Mouse (Mus musculus): ENCODE measurements at regions not wholly inside any gene's neighbourhood (a gene's known extent, or its start where the extent isn't known, plus 50 kb on each side); places are given as distances from the start of the nearest gene placed in this dataset.
A peak's percentile ranks its signal among the peaks of the same experiment; 100 is the strongest.

GRCm38 (mm10) chr17:85508386-85508785 lies 105.0 kb upstream of the Six3 start:
- Histone ChIP-seq H3K4me2 (ENCODE audit: low read length) (no peak overlapping the region), H3K9me3 (ENCODE audit: control insufficient read depth, low read length) (no peaks in the 10 kb centered on the region), H3K36me3 (ENCODE audit: control insufficient read depth, insufficient read depth, low read length) (no peaks in the 10 kb centered on the region), H3K9ac (replicated peaks; ENCODE audit: low read length) (no peak overlapping the region), H3K27me3 (ENCODE audit: control insufficient read depth, insufficient read depth, low read length) (no peaks in the 10 kb centered on the region), H3K4me3 (replicated peaks; ENCODE audit: low read depth, low read length) (no peak overlapping the region), H3K4me1 (ENCODE audit: control insufficient read depth, insufficient read depth, low read length) (0 out of 2 replicates have a peak, but pooled peaks cover 2% of the 10 kb centered on the region), H3K27ac (replicated peaks; ENCODE audit: low read depth, low read length) (no peak overlapping the region)
- DNase-seq (no peak), ATAC-seq (ENCODE audit: low FRiP score, low TSS enrichment) (no peak)
- 90% methylated on average over 12 of the region's 12 CpGs for WGBS

- Histone ChIP-seq H3K4me2 (ENCODE audit: low read length) (no peak overlapping the region), H3K27ac (replicated peaks; ENCODE audit: low read depth, low read length) (no peak overlapping the region), H3K4me1 (ENCODE audit: control insufficient read depth, insufficient read depth, low read length) (no peaks in the 10 kb centered on the region), H3K9ac (replicated peaks; ENCODE audit: low read length) (no peak overlapping the region), H3K9me3 (ENCODE audit: control insufficient read depth, low read length) (no peaks in the 10 kb centered on the region), H3K4me3 (replicated peaks; ENCODE audit: low read depth, low read length) (no peak overlapping the region), H3K36me3 (ENCODE audit: control insufficient read depth, insufficient read depth, low read length) (no peaks in the 10 kb centered on the region), H3K27me3 (ENCODE audit: control insufficient read depth, insufficient read depth, low read length) (no peaks in the 10 kb centered on the region)
- 88% methylated on average over 4 of the region's 4 CpGs for WGBS
- DNase-seq = no peak
- no peak for ATAC-seq (ENCODE audit: low FRiP score, low TSS enrichment)
Measured at GRCm38 (mm10) chr17:85512971-85513370, 100.4 kb upstream of the Six3 start.

- H3K4me2 ChIP-seq (ENCODE audit: low read length) = no peak overlapping the region
- 90% methylated on average over 4 of the region's 4 CpGs for WGBS
- ATAC-seq (ENCODE audit: low FRiP score, low TSS enrichment) = no peak
Measured at GRCm38 (mm10) chr17:85513936-85514335, 99.5 kb upstream of the Six3 start.

GRCm38 (mm10) chr17:85514396-85514795 lies 99.0 kb upstream of the Six3 start:
- Histone ChIP-seq H3K4me1 (ENCODE audit: control insufficient read depth, insufficient read depth, low read length) (no peaks in the 10 kb centered on the region), H3K27ac (replicated peaks; ENCODE audit: low read depth, low read length) (no peak overlapping the region), H3K9me3 (ENCODE audit: control insufficient read depth, low read length) (no peaks in the 10 kb centered on the region), H3K36me3 (ENCODE audit: control insufficient read depth, insufficient read depth, low read length) (no peaks in the 10 kb centered on the region), H3K4me2 (ENCODE audit: low read length) (no peak overlapping the region), H3K4me3 (replicated peaks; ENCODE audit: low read depth, low read length) (no peak overlapping the region), H3K27me3 (ENCODE audit: control insufficient read depth, insufficient read depth, low read length) (no peaks in the 10 kb centered on the region), H3K9ac (replicated peaks; ENCODE audit: low read length) (no peak overlapping the region)
- WGBS = 68% methylated on average over 7 of the region's 7 CpGs
- ATAC-seq (ENCODE audit: low FRiP score, low TSS enrichment) = no peak
- DNase-seq = no peak

More at GRCm38 (mm10) chr17:85513936-85514335, 99.5 kb upstream of the Six3 start:
- H3K27me3 ChIP-seq (ENCODE audit: control insufficient read depth, insufficient read depth, low read length) = no peaks in the 10 kb centered on the region
- H3K4me3 ChIP-seq (replicated peaks; ENCODE audit: low read depth, low read length) = no peak overlapping the region
- no peaks in the 10 kb centered on the region for H3K36me3 ChIP-seq (ENCODE audit: control insufficient read depth, insufficient read depth, low read length)
- no peak for DNase-seq
- no peak overlapping the region for H3K9ac ChIP-seq (replicated peaks; ENCODE audit: low read length)
- H3K9me3 ChIP-seq (ENCODE audit: control insufficient read depth, low read length) = no peaks in the 10 kb centered on the region
- H3K27ac ChIP-seq (replicated peaks; ENCODE audit: low read depth, low read length) = no peak overlapping the region
- no peaks in the 10 kb centered on the region for H3K4me1 ChIP-seq (ENCODE audit: control insufficient read depth, insufficient read depth, low read length)

- 83% methylated on average over 3 of the region's 3 CpGs for WGBS
- Histone ChIP-seq H3K9ac (replicated peaks; ENCODE audit: low read length) (no peak overlapping the region), H3K4me2 (ENCODE audit: low read length) (no peak overlapping the region), H3K36me3 (ENCODE audit: control insufficient read depth, insufficient read depth, low read length) (no peaks in the 10 kb centered on the region), H3K27ac (replicated peaks; ENCODE audit: low read depth, low read length) (no peak overlapping the region), H3K27me3 (ENCODE audit: control insufficient read depth, insufficient read depth, low read length) (no peaks in the 10 kb centered on the region), H3K4me3 (replicated peaks; ENCODE audit: low read depth, low read length) (no peak overlapping the region), H3K4me1 (ENCODE audit: control insufficient read depth, insufficient read depth, low read length) (no peaks in the 10 kb centered on the region), H3K9me3 (ENCODE audit: control insufficient read depth, low read length) (no peaks in the 10 kb centered on the region)
- no peak for DNase-seq
- ATAC-seq (ENCODE audit: low FRiP score, low TSS enrichment) = no peak
Measured at GRCm38 (mm10) chr17:85517301-85517700, 96.1 kb upstream of the Six3 start.

GRCm38 (mm10) chr17:85518513-85518912 lies 94.9 kb upstream of the Six3 start:
- no peaks in the 10 kb centered on the region; the same call in 1 of the 2 replicates for H3K27me3 ChIP-seq (ENCODE audit: control insufficient read depth, insufficient read depth, low read length)
- no peaks in the 10 kb centered on the region for H3K9me3 ChIP-seq (ENCODE audit: control insufficient read depth, low read length)
- DNase-seq (no peak), ATAC-seq (ENCODE audit: low FRiP score, low TSS enrichment) (no peak)
- H3K36me3 ChIP-seq (ENCODE audit: control insufficient read depth, insufficient read depth, low read length) = no peaks in the 10 kb centered on the region
- H3K27ac ChIP-seq (replicated peaks; ENCODE audit: low read depth, low read length) = no peak overlapping the region
- WGBS = 92% methylated on average over 6 of the region's 6 CpGs
- H3K4me3 ChIP-seq (replicated peaks; ENCODE audit: low read depth, low read length) = no peak overlapping the region
- no peaks in the 10 kb centered on the region for H3K4me1 ChIP-seq (ENCODE audit: control insufficient read depth, insufficient read depth, low read length)
- H3K9ac ChIP-seq (replicated peaks; ENCODE audit: low read length) = no peak overlapping the region
- H3K4me2 ChIP-seq (ENCODE audit: low read length) = no peak overlapping the region

GRCm38 (mm10) chr17:85527327-85527698 lies 86.1 kb upstream of the Six3 start:
- Histone ChIP-seq H3K4me3 (replicated peaks; ENCODE audit: low read depth, low read length) (no peak overlapping the region), H3K27me3 (ENCODE audit: control insufficient read depth, insufficient read depth, low read length) (peaks cover 42% of the 10 kb centered on the region), H3K4me1 (ENCODE audit: control insufficient read depth, insufficient read depth, low read length) (peaks cover 4% of the 10 kb centered on the region; the same call in 1 of the 2 replicates), H3K4me2 (ENCODE audit: low read length) (no peak overlapping the region), H3K27ac (replicated peaks; ENCODE audit: low read depth, low read length) (no peak overlapping the region), H3K36me3 (ENCODE audit: control insufficient read depth, insufficient read depth, low read length) (no peaks in the 10 kb centered on the region), H3K9me3 (ENCODE audit: control insufficient read depth, low read length) (no peaks in the 10 kb centered on the region), H3K9ac (replicated peaks; ENCODE audit: low read length) (no peak overlapping the region)
- DNase-seq (no peak), ATAC-seq (ENCODE audit: low FRiP score, low TSS enrichment) (no peak)
- 33% methylated on average over 7 of the region's 7 CpGs for WGBS

- peaks cover 4% of the 10 kb centered on the region; the same call in 1 of the 2 replicates for H3K4me1 ChIP-seq (ENCODE audit: control insufficient read depth, insufficient read depth, low read length)
- WGBS = 26% methylated on average over 20 of the region's 20 CpGs
- no peak overlapping the region for H3K4me3 ChIP-seq (replicated peaks; ENCODE audit: low read depth, low read length)
- no peak for ATAC-seq (ENCODE audit: low FRiP score, low TSS enrichment)
- peaks cover 43% of the 10 kb centered on the region for H3K27me3 ChIP-seq (ENCODE audit: control insufficient read depth, insufficient read depth, low read length)
- no peak overlapping the region for H3K9ac ChIP-seq (replicated peaks; ENCODE audit: low read length)
- no peaks in the 10 kb centered on the region for H3K36me3 ChIP-seq (ENCODE audit: control insufficient read depth, insufficient read depth, low read length)
- H3K9me3 ChIP-seq (ENCODE audit: control insufficient read depth, low read length) = no peaks in the 10 kb centered on the region
- peak; percentile 59 for DNase-seq
- H3K27ac ChIP-seq (replicated peaks; ENCODE audit: low read depth, low read length) = no peak overlapping the region
- no peak overlapping the region for H3K4me2 ChIP-seq (ENCODE audit: low read length)
Measured at GRCm38 (mm10) chr17:85528105-85529004, 85.1 kb upstream of the Six3 start.

GRCm38 (mm10) chr17:85536311-85536710 lies 77.1 kb upstream of the Six3 start:
- Histone ChIP-seq H3K36me3 (ENCODE audit: control insufficient read depth, insufficient read depth, low read length) (no peaks in the 10 kb centered on the region), H3K4me3 (replicated peaks; ENCODE audit: low read depth, low read length) (no peak overlapping the region), H3K9ac (replicated peaks; ENCODE audit: low read length) (no peak overlapping the region), H3K4me2 (ENCODE audit: low read length) (no peak overlapping the region), H3K9me3 (ENCODE audit: control insufficient read depth, low read length) (peaks cover 8% of the 10 kb centered on the region; the same call in 1 of the 2 replicates), H3K27ac (replicated peaks; ENCODE audit: low read depth, low read length) (no peak overlapping the region), H3K27me3 (ENCODE audit: control insufficient read depth, insufficient read depth, low read length) (peaks cover 17% of the 10 kb centered on the region), H3K4me1 (ENCODE audit: control insufficient read depth, insufficient read depth, low read length) (no peaks in the 10 kb centered on the region)
- WGBS = 82% methylated on average over 3 of the region's 3 CpGs
- ATAC-seq (ENCODE audit: low FRiP score, low TSS enrichment) = no peak
- DNase-seq = no peak
